ENCODE assay signal across 8 mouse cellular contexts in the genomic region with DNA sequence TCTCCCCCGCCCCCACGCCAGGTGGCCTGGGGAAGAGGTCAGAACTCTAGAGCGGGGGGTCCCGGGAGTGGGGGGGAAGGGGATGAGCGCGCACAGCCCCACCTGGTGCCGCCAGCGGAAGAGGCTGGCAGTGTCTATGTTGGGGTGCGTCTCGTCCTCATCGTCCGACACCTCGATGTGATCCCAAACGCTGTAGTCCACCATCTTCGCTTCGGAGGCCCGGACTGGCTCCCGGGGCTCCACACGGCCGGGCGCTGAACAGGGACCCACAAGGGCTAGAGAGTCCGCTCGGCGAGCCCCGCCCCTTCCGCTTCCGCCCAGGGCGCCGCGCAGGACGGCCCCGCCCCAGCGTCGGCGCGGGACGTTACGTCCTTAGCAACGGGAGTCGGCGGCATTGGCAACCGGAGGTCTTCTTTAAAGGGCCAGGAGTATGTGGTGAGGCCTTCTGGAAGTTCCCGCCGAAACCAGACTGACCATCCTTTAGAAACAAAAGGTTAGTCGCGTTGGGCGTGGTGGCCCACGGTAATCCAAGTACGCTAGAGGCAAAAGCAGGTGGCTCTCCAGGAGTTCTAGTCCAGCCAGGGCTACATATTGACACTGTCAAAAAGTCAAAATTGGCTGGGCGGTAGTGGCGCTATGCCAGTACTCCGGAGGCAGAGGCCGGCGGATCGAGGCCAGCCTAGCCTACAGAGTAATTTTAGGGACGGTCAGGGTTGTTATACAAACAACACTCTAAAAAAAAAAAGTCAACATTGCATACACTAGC. TPM values are rescaled to one million over a fixed set of nuclear protein-coding genes. Genes with fewer than 3 reads are reported as not detected.
DNase-seq lines count a peak whose midpoint lies in the region; ATAC-seq and TF ChIP-seq lines count a peak whose summit lies in the region.

A gene (minus strand): TSS at position 329 of the 766 bp plus-strand sequence.

- no peaks in the 10 kb centered on the region for H3K27me3 ChIP-seq in C2C12 (ENCODE audit: control insufficient read depth, insufficient read depth, insufficient read length)
- peaks cover 20% of the 10 kb centered on the region for H3K27me3 ChIP-seq in erythroblast, embryonic 14.5 days (ENCODE audit: control insufficient read depth)
- H3K27me3 ChIP-seq in heart, embryonic 12.5 days (replicated peaks) = no peaks in the 10 kb centered on the region
- no peaks in the 10 kb centered on the region for H3K27me3 ChIP-seq in kidney, postnatal 0 days (ENCODE audit: insufficient read depth, low read length)
- no peaks in the 10 kb centered on the region for H3K27me3 ChIP-seq in liver, embryonic 11.5 days (replicated peaks; ENCODE audit: control insufficient read depth, insufficient read depth, low read length)
- no peaks in the 10 kb centered on the region for H3K27me3 ChIP-seq in stomach, embryonic 14.5 days (ENCODE audit: control insufficient read depth, insufficient read depth, low read length)

- H3K9me3 ChIP-seq in erythroblast, embryonic 14.5 days (ENCODE audit: control insufficient read depth, low read length) = no peaks in the 10 kb centered on the region
- H3K9me3 ChIP-seq in heart, embryonic 12.5 days (replicated peaks) = no peaks in the 10 kb centered on the region
- no peaks in the 10 kb centered on the region for H3K9me3 ChIP-seq in kidney, postnatal 0 days (replicated peaks; ENCODE audit: low read length)
- H3K9me3 ChIP-seq in liver, embryonic 11.5 days (ENCODE audit: control insufficient read depth, low read length) = no peaks in the 10 kb centered on the region
- no peaks in the 10 kb centered on the region for H3K9me3 ChIP-seq in stomach, embryonic 14.5 days (ENCODE audit: control insufficient read depth, low read depth, low read length)

- 3% methylated on average over 56 of the region's 56 CpGs for WGBS in heart, embryonic 12.5 days
- 3% methylated on average over 53 of the region's 56 CpGs for WGBS in kidney, postnatal 0 days
- WGBS in liver, embryonic 11.5 days = 4% methylated on average over 56 of the region's 56 CpGs
- WGBS in stomach, embryonic 14.5 days = 4% methylated on average over 56 of the region's 56 CpGs

- H3K9ac ChIP-seq in heart, embryonic 12.5 days = peak within 1 kb of the TSS; percentile 92
- peak within 1 kb of the TSS; percentile 86 for H3K9ac ChIP-seq in kidney, postnatal 0 days (ENCODE audit: low read depth, low read length)
- H3K9ac ChIP-seq in liver, embryonic 11.5 days (ENCODE audit: low read depth, low read length) = peak within 1 kb of the TSS; percentile 86
- H3K9ac ChIP-seq in stomach, embryonic 14.5 days (replicated peaks; ENCODE audit: low read depth, low read length) = peak within 1 kb of the TSS; percentile 71

- H3K27ac ChIP-seq in heart, embryonic 12.5 days (ENCODE audit: poor library complexity, severe bottlenecking) = peak within 1 kb of the TSS; percentile 53; the same call in 1 of the 2 replicates
- peak within 1 kb of the TSS; percentile 82 for H3K27ac ChIP-seq in kidney, postnatal 0 days
- H3K27ac ChIP-seq in liver, embryonic 11.5 days (ENCODE audit: low read depth, low read length) = peak within 1 kb of the TSS; percentile 72
- peak within 1 kb of the TSS; percentile 66; the same call in 1 of the 2 replicates for H3K27ac ChIP-seq in stomach, embryonic 14.5 days (ENCODE audit: low read length)

- H3K4me2 ChIP-seq in heart, embryonic 12.5 days = peak within 1 kb of the TSS; percentile 97
- H3K4me2 ChIP-seq in kidney, postnatal 0 days (ENCODE audit: low read length) = peak within 1 kb of the TSS; percentile 88
- peak within 1 kb of the TSS; percentile 92 for H3K4me2 ChIP-seq in liver, embryonic 11.5 days
- H3K4me2 ChIP-seq in stomach, embryonic 14.5 days (replicated peaks; ENCODE audit: low read depth, low read length) = peak within 1 kb of the TSS; percentile 86

- H3K4me1 ChIP-seq in erythroblast, embryonic 14.5 days (ENCODE audit: control insufficient read depth) = peaks cover 53% of the 10 kb centered on the region
- peaks cover 61% of the 10 kb centered on the region for H3K4me1 ChIP-seq in heart, embryonic 12.5 days (replicated peaks)
- H3K4me1 ChIP-seq in kidney, postnatal 0 days (replicated peaks; ENCODE audit: insufficient read depth, low read length) = peaks cover 22% of the 10 kb centered on the region; the same call in 1 of the 2 replicates
- peaks cover 52% of the 10 kb centered on the region for H3K4me1 ChIP-seq in liver, embryonic 11.5 days (replicated peaks; ENCODE audit: control insufficient read depth, insufficient read depth, low read length)
- peaks cover 46% of the 10 kb centered on the region; the same call in 1 of the 2 replicates for H3K4me1 ChIP-seq in stomach, embryonic 14.5 days (ENCODE audit: control insufficient read depth, insufficient read depth, low read length)

- no peak for TF ChIP-seq CTCF in C2C12 (IDR thresholded peaks at IDR 0.05; ENCODE audit: control insufficient read depth, insufficient read depth, insufficient read length)
- no peak for TF ChIP-seq CTCF in brain, embryonic 14.5 days (IDR thresholded peaks at IDR 0.05; ENCODE audit: borderline replicate concordance, extremely low read depth, insufficient read depth, insufficient read length)
- no peak for TF ChIP-seq CTCF in kidney, postnatal 0 days (IDR thresholded peaks at IDR 0.05; ENCODE audit: low read depth)

- peaks cover 18% of the 10 kb centered on the region for H3K36me3 ChIP-seq in C2C12 (ENCODE audit: control insufficient read depth, insufficient read depth)
- peaks cover 35% of the 10 kb centered on the region for H3K36me3 ChIP-seq in erythroblast, embryonic 14.5 days (ENCODE audit: control insufficient read depth)
- peaks cover 15% of the 10 kb centered on the region for H3K36me3 ChIP-seq in heart, embryonic 12.5 days
- H3K36me3 ChIP-seq in kidney, postnatal 0 days (ENCODE audit: insufficient read depth, low read length) = peaks cover 10% of the 10 kb centered on the region; the same call in 1 of the 2 replicates
- peaks cover 16% of the 10 kb centered on the region for H3K36me3 ChIP-seq in liver, embryonic 11.5 days (ENCODE audit: control insufficient read depth, insufficient read depth, low read length)
- peaks cover 9% of the 10 kb centered on the region; the same call in 1 of the 2 replicates for H3K36me3 ChIP-seq in stomach, embryonic 14.5 days (ENCODE audit: control insufficient read depth, insufficient read depth, low read length)

- H3ac ChIP-seq in C2C12 (ENCODE audit: control insufficient read depth, insufficient read length, low read depth) = peak within 1 kb of the TSS; percentile 96

- H3K79me2 ChIP-seq in C2C12 (ENCODE audit: control insufficient read depth, insufficient read depth) = peaks cover 49% of the 10 kb centered on the region

- TF ChIP-seq POLR2A in brain, embryonic 14.5 days (IDR thresholded peaks at IDR 0.05; ENCODE audit: borderline replicate concordance, extremely low read depth, insufficient read depth, insufficient read length, poor library complexity, severe bottlenecking) = peak; percentile 68; the same call in 1 of the 2 replicates

- DNase-seq in brain, embryonic 14.5 days (ENCODE audit: low read depth) = peak; percentile 98
- peak; percentile 97 for DNase-seq in kidney, postnatal 0 days (ENCODE audit: low spot score)
- DNase-seq in liver, embryonic 11.5 days (ENCODE audit: low spot score) = peak; percentile 97
- DNase-seq in naive thymus-derived CD4-positive, alpha-beta T cell, adult 2 months (ENCODE audit: low read depth) = peak; percentile 90

- ATAC-seq in heart, embryonic 12.5 days (ENCODE audit: insufficient number of reproducible peaks, low FRiP score) = peak; percentile 90
- peak; percentile 95 for ATAC-seq in kidney, postnatal 0 days (replicated peaks; ENCODE audit: low FRiP score, low read depth)
- ATAC-seq in liver, embryonic 11.5 days (replicated peaks; ENCODE audit: low FRiP score) = peak; percentile 94
- peak; percentile 93 for ATAC-seq in stomach, embryonic 14.5 days (ENCODE audit: insufficient number of reproducible peaks, insufficient read depth, low FRiP score, low read depth)

- peak within 1 kb of the TSS; percentile 91 for H3K4me3 ChIP-seq in C2C12 (ENCODE audit: insufficient read depth, poor library complexity, severe bottlenecking)
- peak within 1 kb of the TSS; percentile 97 for H3K4me3 ChIP-seq in erythroblast, embryonic 14.5 days (replicated peaks)
- H3K4me3 ChIP-seq in heart, embryonic 12.5 days = peak within 1 kb of the TSS; percentile 97
- H3K4me3 ChIP-seq in kidney, postnatal 0 days (replicated peaks; ENCODE audit: low read depth, low read length) = peak within 1 kb of the TSS; percentile 83
- peak within 1 kb of the TSS; percentile 88 for H3K4me3 ChIP-seq in liver, embryonic 11.5 days (ENCODE audit: low read depth, low read length)
- H3K4me3 ChIP-seq in stomach, embryonic 14.5 days (ENCODE audit: low read depth, low read length) = peak within 1 kb of the TSS; percentile 74

- peaks cover 46% of the 10 kb centered on the region for H3K79me3 ChIP-seq in C2C12 (ENCODE audit: low read depth)

TF ChIP-seq in C2C12, 6 proteins besides CTCF, POLR2A, EP300 and RAD21:
- TF ChIP-seq USF1 (IDR thresholded peaks at IDR 0.05; ENCODE audit: low read depth) (no peak), MAX (IDR thresholded peaks at IDR 0.05) (no peak), FOSL1 (IDR thresholded peaks at IDR 0.05; ENCODE audit: insufficient read depth, low read length, poor library complexity, severe bottlenecking) (no peak), MYOG (IDR thresholded peaks at IDR 0.05; ENCODE audit: control insufficient read depth, extremely low read depth, insufficient read length) (no peak), MYOD1 (IDR thresholded peaks at IDR 0.05; ENCODE audit: control insufficient read depth, insufficient read length, low read depth) (no peak), CEBPB (IDR thresholded peaks at IDR 0.05; ENCODE audit: low read depth) (no peak)
TF ChIP-seq in C2C12: peak in this region for 0.

RNA-seq across cellular contexts. Expression of the gene that starts here (rescaled TPM):
- polyA plus RNA-seq in C2C12 (2012; fragmentation: generic; extraction: Trizol) = 342 TPM
- 141 and 182 TPM in 2 replicates for polyA plus RNA-seq in brain, embryonic 14.5 days (2012; rRNA removed)
- 12.7 and 17.4 TPM in 2 replicates for polyA plus RNA-seq in erythroblast, embryonic 14.5 days (2012)
- polyA plus RNA-seq in heart, embryonic 12.5 days (2016; fragmentation: Nextera tagmentation; extraction: Ambion mirVana) = 232 and 241 TPM in 2 replicates
- polyA plus RNA-seq in kidney, postnatal 0 days (2015; fragmentation: Nextera tagmentation; extraction: Ambion mirVana) = 256 and 271 TPM in 2 replicates
- polyA plus RNA-seq in liver, embryonic 11.5 days (2014; fragmentation: Nextera tagmentation; extraction: Ambion mirVana) = 334 and 347 TPM in 2 replicates
- polyA plus RNA-seq in stomach, embryonic 14.5 days (2014; fragmentation: Nextera tagmentation; extraction: Ambion mirVana) = 283 and 302 TPM in 2 replicates

Comparison
In these comparisons a context has a peak if more than half of its experiments do, and no peak if none do; other contexts are left out.
1. Peak in every context shown above with its lines: DNase-seq, ATAC-seq, H3K4me3 ChIP-seq and H3K27ac ChIP-seq.